Mouse (Mus musculus): ENCODE measurements around the gene Ncoa5.

Ncoa5 gene

DNA sequence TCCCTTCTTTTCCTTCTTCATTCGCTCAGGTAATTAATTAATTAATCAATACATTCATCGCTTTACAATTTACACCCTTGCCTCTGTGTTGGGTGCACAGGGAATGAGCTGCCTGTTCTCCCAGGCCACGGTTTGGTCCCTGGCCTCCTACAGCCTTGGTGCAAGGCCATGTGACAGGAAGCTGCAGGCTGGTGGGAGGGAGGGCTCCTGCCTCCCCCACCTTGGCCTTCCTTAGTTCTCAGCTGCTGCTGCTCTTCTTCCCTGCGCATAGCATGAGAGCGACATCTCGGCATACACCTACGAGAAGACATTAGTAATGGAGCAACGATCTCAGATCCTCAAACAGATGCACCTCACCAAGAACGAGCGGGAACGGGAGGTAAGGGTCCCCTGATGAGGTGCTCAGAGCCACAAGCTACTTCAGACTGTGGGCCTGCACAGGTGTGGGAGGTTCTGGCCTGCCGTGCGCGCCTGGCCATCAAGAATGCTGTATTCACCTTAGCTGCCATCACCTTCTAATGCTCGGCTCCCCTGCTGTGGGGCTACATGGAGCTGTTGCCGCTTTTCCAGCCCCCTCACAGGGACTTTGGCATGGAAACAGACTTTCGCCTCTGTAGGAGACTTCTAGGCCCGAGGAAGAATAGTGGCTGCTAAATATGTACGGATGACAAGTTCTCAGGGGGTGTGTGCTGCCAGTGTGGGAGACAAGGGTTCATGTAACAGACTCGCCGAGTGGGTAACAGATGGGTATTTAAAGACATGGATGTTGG lies 39.8 kb downstream of the Ncoa5 start:
- DNase-seq (ENCODE audit: low read depth, low spot score), result no peak

DNA sequence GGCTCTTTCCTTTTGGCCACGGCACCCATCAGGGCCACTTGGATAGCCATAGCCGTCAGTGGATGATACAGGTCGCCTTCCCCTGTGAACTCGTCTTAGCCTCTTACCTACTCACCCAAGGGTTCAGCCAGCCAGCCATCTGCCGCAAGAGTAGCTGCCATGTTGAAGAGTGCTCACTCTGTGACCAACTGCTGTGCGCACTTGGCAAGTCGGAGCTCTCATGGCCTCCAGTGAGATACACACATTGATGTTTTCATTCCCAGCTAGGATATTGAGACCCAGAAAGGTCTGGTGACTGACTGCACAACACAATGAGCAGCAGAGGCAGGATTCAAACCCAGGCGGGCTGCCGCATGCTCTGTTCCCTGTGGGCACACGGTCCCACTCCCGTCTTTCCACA lies 40.5 kb downstream of the Ncoa5 start:
- no peak for DNase-seq (ENCODE audit: low read depth, low spot score)

DNA sequence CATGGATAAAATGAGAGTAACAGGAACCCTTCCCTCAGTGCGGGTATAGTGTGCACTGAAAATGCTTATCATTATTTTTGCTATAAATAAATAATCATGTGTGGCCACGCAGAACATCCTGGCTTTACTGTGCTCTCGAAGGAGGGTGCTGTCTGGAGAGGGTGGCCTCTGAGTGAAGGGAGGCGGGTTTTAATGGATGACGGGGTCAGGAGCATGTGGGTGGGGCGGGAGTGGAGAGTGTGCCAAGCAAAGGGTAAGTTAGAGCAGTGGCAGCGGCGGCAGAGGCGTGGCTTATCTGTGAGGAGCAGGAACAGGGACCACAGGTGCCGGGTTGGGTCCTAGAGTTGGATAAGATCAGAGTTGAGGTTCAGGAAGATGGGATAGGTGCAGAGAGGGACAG lies 42.9 kb downstream of the Ncoa5 start:
- no peak for DNase-seq (ENCODE audit: low read depth, low spot score)

DNA sequence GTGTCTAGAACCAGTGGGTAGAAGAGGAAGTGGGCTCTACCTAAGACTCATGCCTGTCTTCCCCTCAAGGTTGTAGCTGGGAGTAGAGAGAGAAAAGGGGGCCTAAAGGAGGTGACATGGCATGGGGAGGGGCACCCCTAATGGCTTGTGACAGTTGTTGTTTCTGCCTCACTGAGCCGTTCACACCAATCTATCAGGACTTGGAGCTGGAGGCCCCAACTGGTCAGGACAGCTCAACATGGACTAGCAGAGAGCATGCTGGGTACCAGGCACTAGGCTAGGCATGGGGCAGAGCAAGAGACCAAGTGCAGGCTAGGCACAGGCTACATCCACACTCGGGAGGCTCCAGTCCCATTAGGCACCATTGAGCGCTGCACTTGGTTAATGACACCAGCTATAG lies 43.6 kb downstream of the Ncoa5 start:
- no peak for DNase-seq (ENCODE audit: low read depth, low spot score)

DNA sequence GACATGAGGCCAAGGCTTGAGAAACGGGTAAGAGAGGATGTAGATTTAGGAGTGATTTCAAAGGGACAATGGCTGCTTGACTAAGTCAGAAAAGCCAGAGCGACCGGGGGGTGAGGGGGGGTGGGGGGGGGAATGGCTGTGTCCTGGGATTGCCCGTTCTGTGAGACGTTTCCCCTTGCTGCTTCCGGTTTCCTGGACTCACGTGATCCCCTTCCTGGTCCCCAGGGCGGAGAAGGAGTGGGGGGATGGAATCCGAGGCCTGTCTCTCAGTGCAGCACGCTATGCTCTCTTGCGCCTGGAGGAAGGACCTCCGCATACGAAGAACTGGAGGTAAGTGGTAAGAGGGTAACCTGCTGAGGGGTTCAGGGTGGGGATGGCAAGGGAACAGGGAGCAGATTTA lies 45.9 kb downstream of the Ncoa5 start:
- no peak for DNase-seq (ENCODE audit: low read depth, low spot score)

DNA sequence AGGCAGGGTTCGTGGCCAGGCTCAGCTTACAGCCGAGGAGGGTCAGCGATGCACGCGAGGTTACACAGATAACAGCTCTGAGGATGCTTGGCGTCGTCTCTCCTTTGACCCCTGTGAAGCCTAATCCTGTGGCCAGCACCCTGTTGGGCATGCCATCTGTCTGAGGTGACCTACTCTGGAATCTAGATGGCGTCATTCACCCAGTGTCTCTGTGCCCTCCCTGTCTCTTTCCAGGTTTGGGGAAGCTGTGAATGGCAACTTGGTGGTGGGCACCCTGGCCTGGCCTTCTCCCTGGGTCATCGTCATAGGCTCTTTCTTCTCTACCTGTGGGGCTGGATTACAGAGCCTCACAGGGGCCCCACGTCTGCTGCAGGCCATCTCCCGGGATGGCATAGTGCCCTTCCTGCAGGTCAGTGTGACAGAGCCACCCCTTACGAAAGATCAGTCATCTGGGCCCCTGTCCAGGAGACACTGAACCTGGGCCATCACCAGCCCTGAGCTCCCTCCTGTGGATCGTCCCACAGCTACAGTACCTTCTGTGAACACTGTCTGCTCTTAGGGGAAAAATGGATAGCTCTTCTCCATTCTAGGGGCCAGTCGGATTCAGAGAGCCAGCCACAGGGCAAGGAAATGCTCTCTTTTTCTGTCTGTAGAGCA lies 48.2 kb downstream of the Ncoa5 start:
- no peak for DNase-seq (ENCODE audit: low read depth, low spot score)

DNA sequence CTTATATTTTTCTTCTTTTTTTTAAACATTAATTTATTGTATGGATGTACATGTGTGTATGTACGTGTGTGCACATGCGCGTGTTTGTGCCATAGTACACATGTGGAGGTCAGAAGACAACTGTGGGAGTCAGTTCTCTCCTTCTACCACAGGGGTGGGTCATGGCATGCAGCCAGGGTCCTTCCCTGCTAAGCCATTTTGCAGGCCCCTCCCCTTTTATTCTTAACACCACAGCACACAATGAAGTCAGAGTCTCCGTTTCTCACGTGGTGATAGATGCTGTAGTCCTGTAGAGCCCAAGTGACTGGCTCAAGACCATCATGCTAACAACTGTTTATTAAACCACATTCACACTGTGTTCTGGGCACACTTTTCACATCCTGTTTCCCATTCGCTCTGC lies 48.7 kb downstream of the Ncoa5 start:
- DNase-seq (ENCODE audit: low read depth, low spot score), result no peak

DNA sequence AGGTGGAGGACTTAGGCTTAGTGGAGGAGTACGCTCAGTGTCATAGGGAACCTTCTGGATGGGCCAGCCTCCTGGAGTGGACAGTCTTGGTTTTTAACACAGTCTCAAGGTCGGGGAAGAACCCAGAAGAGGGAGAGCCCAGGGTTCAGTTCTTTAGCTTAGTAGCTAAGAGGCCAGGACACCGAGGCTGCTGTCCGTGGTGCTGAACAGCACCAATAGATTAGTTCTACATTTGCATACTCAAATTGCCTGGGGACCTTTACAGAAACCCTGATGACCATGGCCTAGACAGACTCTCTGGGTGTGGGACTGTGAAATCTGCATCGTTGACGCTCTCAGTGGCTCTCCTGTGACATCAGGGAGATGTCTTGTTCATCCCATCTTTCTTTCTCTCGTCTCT lies 54.9 kb downstream of the Ncoa5 start:
- DNase-seq (ENCODE audit: low read depth, low spot score), result peak; percentile 56

DNA sequence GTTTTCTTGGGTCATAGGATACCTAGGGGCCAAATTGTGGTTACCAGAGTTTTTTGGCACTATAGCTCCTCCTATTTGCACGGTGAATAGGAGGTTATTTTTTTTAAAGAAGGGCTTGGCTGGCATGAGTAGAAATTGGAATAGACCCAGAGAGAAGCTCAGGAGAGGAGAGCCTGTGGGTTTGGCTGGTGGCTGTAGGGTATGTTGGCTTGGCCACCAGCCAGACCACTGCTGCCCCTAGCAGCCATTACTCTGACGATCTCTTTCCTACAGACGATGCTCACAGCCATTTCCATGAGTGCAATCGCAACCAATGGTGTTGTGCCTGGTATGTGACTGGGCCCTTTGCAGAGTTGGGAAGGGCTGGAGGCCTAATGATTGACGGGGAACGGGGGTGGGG lies 59.1 kb downstream of the Ncoa5 start:
- no peak for DNase-seq (ENCODE audit: low read depth, low spot score)

DNA sequence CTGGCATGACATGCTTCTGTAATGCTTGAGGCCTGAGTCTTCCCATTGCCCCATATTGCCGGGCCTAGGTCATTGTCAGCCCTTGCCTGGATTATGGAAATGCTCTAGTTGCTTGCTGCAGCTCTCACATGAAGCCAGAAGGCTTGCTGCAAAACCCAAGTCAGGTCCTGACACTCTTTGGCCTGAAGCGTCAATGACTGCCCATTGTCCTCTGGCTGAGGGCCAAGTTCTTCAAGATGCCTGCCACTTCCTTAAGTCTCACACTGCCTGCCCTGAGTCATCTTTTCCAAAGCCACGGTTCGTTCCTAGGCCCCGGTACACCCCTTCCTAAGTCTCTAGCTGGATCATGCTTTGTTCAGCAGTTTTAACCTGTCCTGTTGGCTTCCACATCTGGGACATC lies 62.0 kb downstream of the Ncoa5 start:
- DNase-seq (ENCODE audit: low read depth, low spot score), result no peak

DNA sequence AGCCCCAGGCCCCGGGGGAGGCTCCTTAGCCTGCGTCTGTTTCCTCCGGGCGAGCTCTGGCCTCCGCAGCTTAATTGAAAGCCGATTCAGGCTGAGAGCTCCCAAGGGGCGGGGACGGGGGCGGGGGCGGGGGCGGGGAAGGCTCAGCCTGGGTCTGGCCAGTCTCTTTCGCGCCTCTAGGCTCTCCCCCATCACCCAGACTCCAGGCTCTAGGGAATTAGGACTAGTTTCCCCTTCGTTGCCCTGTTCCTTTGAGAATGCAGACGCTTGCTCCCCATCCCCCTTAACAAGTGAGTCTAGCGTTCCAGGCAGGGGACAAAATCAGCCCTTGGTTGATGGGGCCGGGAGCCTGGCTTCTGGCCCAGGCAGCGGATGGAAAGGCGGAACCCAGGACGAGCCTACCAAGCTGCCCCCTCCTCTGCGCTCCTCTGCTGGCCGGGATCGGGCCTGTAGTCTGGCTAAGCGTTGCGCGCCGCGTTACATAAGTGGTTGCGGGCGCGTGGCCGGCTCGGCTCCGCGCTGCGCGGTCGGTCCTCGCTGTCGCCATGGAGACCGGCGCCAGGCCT lies 64.0 kb downstream of the Ncoa5 start:
- DNase-seq (ENCODE audit: low read depth, low spot score), result no peak

DNA sequence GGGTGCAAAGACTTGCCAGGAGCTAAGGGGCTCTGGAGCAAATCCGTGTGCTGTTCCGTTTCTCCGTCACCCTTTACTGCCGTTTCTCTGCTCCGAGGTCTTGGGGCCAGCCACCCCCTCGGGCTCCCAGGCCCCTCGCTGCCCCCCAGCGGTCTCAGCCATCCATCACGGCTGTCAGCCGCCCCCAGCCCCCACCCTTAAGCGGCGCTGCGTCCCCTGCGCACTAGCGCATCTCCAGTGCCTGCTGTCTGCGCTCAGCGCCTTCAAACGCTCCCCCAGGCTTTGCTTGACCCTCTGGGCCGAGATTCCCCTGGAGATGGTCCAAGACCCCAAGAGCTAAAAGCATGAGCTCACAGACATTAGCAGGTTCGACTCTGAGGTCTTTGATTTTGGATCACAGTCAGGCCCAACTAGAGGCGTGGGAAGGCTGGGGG lies 65.3 kb downstream of the Ncoa5 start:
- DNase-seq (ENCODE audit: low read depth, low spot score), result no peak

DNA sequence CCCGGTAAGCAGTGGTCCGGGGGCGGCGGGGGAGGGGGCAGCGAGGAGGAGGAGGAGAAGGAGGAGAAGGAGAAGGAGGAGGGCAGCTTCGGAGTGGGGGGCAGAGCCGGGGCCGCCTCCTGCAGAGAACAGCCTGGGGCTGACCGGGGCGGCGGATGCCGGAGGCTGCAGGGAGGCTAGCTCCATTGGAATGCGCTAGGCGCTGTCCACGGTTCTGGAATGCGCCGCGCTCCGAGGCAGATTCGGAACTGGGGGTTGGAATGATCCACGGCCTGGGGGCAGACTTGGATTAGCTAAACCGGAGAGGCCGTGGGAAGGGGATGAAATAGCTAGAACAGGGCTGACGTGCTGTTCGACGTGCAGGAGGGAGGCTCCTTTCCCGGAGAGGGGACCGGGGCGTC lies 66.2 kb downstream of the Ncoa5 start:
- peak; percentile 71 for DNase-seq (ENCODE audit: low read depth, low spot score)

DNA sequence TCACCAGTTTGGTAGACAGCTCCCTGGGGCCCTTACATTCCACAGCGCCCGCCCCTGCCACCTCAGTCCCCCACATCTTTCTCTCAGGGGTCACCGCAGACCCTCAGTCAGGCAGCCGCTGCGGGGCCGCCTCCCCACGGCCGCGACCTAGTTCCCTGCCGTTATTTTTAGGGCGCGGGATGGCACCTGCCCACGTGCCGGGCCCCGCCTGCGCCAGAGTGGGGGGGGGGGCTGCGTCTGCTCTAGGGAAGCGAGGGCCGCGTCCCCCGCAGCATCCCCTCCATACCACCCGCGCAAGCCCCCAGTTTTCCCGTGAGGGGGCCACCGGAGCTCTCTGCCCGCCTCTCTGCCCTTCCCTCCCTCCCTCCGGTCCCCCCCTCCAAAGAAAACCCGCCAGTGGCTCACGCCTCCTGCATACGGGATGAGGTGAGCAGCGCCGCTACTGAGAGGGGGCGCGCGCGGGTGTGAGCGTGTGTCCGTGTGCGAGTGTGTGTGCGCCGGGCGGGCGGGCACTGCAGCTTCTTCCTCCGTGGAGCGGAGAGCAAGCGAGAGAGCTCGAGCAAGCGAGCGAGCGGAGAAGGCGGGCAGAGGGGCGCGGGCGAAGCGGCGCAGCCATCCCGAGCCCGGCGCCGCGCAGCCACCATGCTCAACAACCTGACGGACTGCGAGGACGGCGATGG lies 66.8 kb downstream of the Ncoa5 start:
- no peak for DNase-seq (ENCODE audit: low read depth, low spot score)

DNA sequence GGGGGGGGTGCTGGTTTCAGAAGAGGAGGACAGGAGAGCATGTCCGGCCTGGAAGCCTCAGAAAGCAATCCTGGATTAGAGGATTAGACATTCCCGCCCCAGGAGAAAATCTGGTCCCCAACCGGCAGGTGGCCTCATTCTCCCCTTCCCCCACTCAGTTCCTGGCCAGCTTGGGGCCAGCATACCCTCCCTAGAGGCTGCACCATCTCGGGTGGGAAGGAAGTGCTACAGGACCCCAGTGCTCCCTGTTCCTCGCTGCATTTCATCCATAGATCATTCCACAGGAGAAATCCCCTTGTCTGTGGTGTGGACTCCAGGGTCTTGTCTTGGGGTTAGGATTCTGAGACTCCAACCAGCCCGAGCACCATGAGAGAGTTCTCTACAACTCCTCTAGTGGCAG lies 67.5 kb downstream of the Ncoa5 start:
- DNase-seq (ENCODE audit: low read depth, low spot score), result no peak

DNA sequence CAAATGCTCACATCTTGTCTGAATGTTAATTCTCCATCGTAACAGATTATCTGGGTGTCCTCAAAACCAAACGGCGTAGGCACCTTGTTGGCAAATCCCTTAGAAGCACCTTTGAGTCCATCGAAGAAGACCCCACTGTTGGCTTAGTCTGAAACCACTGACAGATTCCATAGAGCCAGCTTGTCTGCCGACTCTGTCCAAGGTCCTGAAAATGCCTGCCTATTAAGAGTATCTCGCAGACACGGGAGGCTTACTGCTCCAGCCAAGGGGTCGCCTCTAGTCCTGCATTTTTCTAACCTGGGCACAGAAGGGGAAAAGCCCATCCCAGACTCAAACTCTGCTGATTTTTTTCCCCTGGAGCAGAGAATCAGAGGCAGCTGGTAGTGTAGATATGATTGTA lies 68.3 kb downstream of the Ncoa5 start:
- peak; percentile 62 for DNase-seq (ENCODE audit: low read depth, low spot score)

DNA sequence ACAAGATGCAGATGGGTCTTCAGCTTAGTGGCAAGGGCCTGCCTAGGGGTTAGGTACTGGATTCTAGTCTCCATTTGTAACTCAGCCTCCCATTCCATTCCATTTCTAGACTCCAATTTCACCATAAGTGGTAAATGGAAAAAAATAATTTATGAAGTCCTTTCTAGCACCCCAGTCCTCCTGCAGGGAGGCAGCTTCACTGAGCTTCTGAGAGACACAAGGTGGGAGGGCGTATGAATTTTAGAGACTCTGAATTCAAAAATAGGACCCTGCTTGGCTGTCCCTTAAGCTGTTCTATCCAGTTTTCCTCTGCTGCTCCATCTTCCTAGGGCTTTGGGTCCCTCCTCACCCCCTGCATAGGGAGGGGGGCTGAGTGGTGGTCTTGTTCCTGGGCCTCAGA lies 69.7 kb downstream of the Ncoa5 start:
- no peak for DNase-seq (ENCODE audit: low read depth, low spot score)

DNA sequence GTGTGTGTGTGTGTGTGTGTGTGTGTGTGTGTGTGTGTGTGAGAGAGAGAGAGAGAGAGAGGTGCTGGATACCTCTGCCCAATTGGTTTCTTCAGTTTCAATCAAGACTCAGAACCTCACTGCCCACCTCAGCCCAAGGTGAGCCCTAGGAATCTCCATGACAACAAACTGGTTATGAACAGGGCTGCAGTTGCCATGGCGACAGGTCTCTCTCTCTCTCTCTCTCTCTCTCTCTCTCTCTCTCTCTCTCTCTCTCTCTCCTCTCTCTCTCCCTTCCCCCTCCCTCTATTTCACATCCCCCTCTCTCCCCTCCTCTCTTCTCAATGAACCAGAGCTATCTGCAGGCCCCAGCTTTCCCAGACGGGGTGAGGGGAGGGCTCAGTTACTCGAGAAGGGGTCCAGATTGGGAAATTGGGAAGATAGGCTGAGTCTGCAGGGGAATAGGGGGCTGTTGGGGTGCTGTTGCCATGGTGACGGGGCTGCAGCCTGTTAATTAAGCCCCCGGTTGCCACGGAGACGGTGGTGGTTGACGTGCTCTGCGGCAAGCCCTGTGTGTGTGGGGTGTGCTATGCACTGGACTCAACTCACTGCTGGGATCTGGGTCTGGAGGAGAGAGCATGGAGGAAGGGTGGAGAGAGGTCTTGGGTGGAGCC lies 70.3 kb downstream of the Ncoa5 start:
- no peak for DNase-seq (ENCODE audit: low read depth, low spot score)

DNA sequence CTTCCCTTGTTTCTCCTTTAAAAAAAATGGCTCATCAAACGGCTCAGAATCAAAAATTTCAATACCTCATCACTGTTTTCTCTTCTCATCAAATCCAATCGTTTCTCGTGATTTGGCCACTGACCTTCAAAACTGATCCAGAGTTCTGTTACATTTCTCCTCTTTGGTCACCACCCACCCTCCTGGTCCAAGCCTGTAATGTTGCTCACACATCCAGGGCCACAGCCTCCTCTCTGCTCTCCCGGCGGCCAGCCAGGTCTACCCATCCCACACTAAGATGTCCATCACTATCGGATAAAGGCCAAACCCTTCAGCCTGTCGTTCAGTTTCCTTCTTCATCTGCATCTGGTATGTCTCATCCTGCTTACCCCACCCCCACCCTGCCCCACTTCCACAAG lies 72.5 kb downstream of the Ncoa5 start:
- DNase-seq (ENCODE audit: low read depth, low spot score), result no peak

DNA sequence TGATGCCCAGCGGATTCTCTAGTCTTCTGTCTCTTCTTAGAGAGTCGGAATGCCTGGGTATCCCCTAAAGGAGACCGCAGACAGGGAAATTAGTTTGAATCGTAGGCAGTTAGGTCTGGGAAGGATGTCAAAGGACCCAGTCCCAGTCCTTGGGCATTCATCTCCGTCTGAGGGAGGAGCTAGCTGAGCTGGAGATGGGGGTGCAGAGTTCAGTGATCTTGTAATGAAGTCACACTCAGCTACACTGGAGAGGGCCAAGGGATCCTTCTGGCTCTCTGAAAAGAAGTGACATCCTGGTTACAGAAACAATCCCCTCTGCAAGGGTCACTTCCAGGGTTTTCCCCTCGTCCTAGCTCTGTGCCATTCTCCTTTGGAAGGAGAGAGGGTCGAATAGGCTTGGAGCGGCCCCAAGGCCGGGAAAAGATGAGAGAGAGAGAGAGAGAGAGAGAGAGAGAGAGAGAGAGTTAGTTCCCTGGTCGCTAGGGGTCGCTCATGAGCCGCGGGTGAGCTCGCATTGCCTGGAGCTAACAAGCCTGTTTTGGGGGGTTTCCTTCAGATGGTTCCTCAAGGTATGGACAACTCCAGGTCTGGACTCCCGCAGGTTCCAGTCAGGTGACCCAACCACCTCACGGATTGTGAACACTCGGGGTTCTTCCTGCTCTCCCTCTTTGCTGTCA lies 73.0 kb downstream of the Ncoa5 start:
- no peak for DNase-seq (ENCODE audit: low read depth, low spot score)

DNA sequence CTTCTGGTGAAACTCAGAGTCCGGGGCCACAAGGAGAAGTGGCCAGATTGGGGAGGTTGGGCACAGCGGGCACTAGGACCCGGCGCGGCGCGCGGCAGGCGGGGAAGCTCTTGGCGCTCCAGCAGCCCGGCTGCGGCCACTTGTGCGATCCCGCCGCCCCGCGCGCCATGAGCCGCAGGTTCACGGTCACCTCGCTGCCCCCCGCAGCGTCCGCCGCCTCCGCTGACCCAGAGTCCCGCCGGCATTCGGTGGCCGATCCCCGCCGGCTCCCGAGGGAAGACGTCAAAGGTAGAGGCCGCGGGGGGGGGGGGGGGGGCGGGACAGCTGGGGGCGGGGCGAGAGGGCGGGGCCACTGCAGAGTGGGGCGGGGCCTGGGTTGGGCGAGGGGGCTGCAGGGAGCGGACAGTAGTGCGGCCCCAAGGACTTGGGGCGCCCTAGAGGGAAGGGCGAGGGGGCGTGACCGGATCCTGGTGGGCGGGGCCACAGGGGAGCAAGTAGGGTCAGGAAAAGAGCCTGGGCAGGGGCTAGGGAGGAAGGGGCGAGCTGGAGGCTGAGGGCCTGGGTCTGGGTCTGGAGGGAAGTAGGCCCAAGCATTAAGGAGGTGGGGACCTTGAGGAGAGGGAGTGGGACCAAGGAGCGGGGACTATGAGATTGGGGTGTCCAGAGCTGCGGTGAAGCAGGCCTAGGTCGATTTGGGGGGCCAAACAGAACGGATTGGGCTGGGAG lies 73.8 kb downstream of the Ncoa5 start, which contains the start of gene Slc12a5:
TSS of gene Slc12a5 (plus strand) at position 87 of the 726 bp plus-strand sequence.
- DNase-seq (ENCODE audit: low read depth, low spot score), result no peak
